In the genomic region with DNA sequence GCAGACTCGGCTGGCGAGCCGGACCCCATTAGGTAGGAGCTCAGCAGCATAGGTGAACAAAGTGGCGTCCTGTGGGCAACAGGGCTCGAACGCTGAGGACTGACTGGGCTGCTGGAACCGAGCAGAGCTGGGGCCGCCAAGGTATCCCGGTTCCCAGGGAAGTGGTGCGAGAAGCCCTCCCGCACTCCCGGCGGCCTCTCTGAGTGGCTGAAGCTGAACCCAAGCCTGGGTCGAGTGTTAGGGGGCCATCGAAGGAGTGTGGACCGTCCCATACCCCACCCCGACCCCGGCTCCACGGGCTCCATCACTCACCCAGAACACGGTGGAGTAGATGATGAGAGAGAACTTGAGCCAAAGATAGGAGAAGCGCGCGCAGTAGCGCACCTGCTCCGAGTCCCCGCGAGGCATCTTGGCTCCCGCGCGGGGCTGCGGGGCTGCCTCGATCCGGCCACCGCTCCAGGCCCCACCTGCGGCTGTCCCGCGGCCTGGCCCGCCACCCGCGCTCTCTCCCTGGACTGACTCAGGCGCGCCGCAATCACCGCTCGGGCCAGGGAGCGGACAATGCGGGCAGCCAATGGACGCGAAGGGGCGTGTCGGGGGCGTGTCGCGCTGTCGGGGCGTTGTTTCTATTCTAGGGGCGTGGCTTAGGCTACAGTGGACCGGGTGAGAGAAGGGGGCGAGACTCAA, we compare ENCODE assay signal across 8 mouse cellular contexts. TPM values are rescaled to one million over a fixed set of nuclear protein-coding genes. Genes with fewer than 3 reads are reported as not detected.
A peak's percentile ranks its signal among the peaks of the same experiment; 100 is the strongest.
DNase-seq lines count a peak whose midpoint lies in the region; ATAC-seq and TF ChIP-seq lines count a peak whose summit lies in the region.

A gene (minus strand): TSS at position 544 of the 687 bp plus-strand sequence.

- H3K4me1 ChIP-seq in G1E (ENCODE audit: insufficient read depth, low read depth, low read length), result peaks cover 26% of the 10 kb centered on the region
- H3K4me1 ChIP-seq in forebrain, embryonic 16.5 days (replicated peaks; ENCODE audit: control insufficient read depth, insufficient read depth, low read length), result peaks cover 10% of the 10 kb centered on the region

- no peaks in the 10 kb centered on the region for H3K36me3 ChIP-seq in G1E (replicated peaks)
- no peaks in the 10 kb centered on the region for H3K36me3 ChIP-seq in forebrain, embryonic 16.5 days (ENCODE audit: control insufficient read depth, insufficient read depth)

- peak within 1 kb of the TSS; percentile 63 for H3K9ac ChIP-seq in forebrain, embryonic 16.5 days (replicated peaks; ENCODE audit: low read depth, low read length)

- under 1% methylated on average over 57 of the region's 59 CpGs for WGBS in forebrain, embryonic 16.5 days

- ATAC-seq in G1E (ENCODE audit: extremely low read depth, insufficient number of reproducible peaks, low FRiP score, poor library complexity, severe bottlenecking), result peak; percentile 75
- ATAC-seq in forebrain, embryonic 16.5 days, result peak; percentile 97
- peak; percentile 37; the same call in 1 of the 2 replicates for ATAC-seq in neutrophil, adult 5-6 weeks (ENCODE audit: extremely low read depth, insufficient number of reproducible peaks, low FRiP score, poor library complexity, severe bottlenecking)

- H3K27me3 ChIP-seq in G1E (ENCODE audit: insufficient read depth, low read length), result no peaks in the 10 kb centered on the region
- H3K27me3 ChIP-seq in forebrain, embryonic 16.5 days (replicated peaks; ENCODE audit: control insufficient read depth, insufficient read depth, low read length), result no peaks in the 10 kb centered on the region; the same call in 1 of the 2 replicates

- intact Hi-C loops in heart, postnatal 25 days (cut with DNase I), result no loop called here

- TF ChIP-seq CTCF in G1E (IDR thresholded peaks at IDR 0.05; ENCODE audit: low read depth, low read length), result no peak

- no peak within 1 kb of the TSS for H3K27ac ChIP-seq in forebrain, embryonic 16.5 days (ENCODE audit: low read length)

- DNase-seq in G1E (ENCODE audit: low spot score), result peak; percentile 92
- peak; percentile 97 for DNase-seq in cerebellum, adult 18-20 months
- peak; percentile 87 for DNase-seq in heart, postnatal 25 days (ENCODE audit: low spot score)
- peak; percentile 86 to 91 for DNase-seq in layer of hippocampus, adult 18-20 months (ENCODE audit: low spot score in 2 of 2)
- DNase-seq in lung, adult 18-20 months, result peak; percentile 93 to 96
- DNase-seq in testis, postnatal 14 days (ENCODE audit: low spot score), result peak; percentile 89

- no peaks in the 10 kb centered on the region for H3K9me3 ChIP-seq in G1E (replicated peaks)
- H3K9me3 ChIP-seq in forebrain, embryonic 16.5 days (ENCODE audit: control insufficient read depth, low read length), result no peaks in the 10 kb centered on the region

- peak within 1 kb of the TSS; percentile 99 for H3K4me2 ChIP-seq in forebrain, embryonic 16.5 days (ENCODE audit: low read length)

- H3K4me3 ChIP-seq in G1E (ENCODE audit: low read depth, low read length), result peak within 1 kb of the TSS; percentile 73
- peak within 1 kb of the TSS; percentile 71 for H3K4me3 ChIP-seq in forebrain, embryonic 16.5 days (replicated peaks; ENCODE audit: low read length)

RNA-seq across cellular contexts. Expression of the gene that starts here (rescaled TPM):
- total RNA-seq in G1E (2014; fragmentation: Nextera tagmentation), result 8.2 and 10.2 TPM in 2 replicates
- total RNA-seq in G1E (2017), result 1.9 TPM in 2 replicates
- polyA plus RNA-seq in G1E (2012), result 1.5 and 1.7 TPM in 2 replicates
- 13.9 and 15.4 TPM in 2 replicates for polyA plus RNA-seq in forebrain, embryonic 16.5 days (2015; fragmentation: Nextera tagmentation; extraction: Ambion mirVana)
- 1 to 10 TPM; 8.3 to 8.6 TPM for total RNA-seq in heart, postnatal 25 days (2021)
- total RNA-seq in layer of hippocampus, adult 18-20 months (2021), result 10 to 100 TPM; 16.0 to 18.5 TPM
- total RNA-seq in neutrophil, adult 5-6 weeks (2017), result 0.23 TPM in 1 of 2 replicates, not detected in the other

Comparison
In these comparisons a context has a peak if more than half of its experiments do, and no peak if none do; other contexts are left out.
1. Peak in ATAC-seq in neutrophil, adult 5-6 weeks; RNA of the gene not detected or under 1 TPM.
2. ATAC-seq: peak in every context shown above with its lines; median percentile 97 in forebrain, embryonic 16.5 days; 75 in G1E; 37 in neutrophil, adult 5-6 weeks.